Mouse (Mus musculus) layer of hippocampus, adult 11-12 months (tissue): Measurements from ENCODE around the gene Lif.
A peak's percentile ranks its signal among the peaks of the same experiment; 100 is the strongest.

Experiments
- DNase-seq: peaks from one replicate; pipeline ENCODE4 v3.0.0; 2022; ENCODE audit warnings: low spot score

Gene Lif

GRCm38 (mm10) chr11:4231435-4231834, 25.9 kb upstream of the Lif start:
- DNase-seq: no peak

GRCm38 (mm10) chr11:4232644-4233043, 24.7 kb upstream of the Lif start:
- peak; percentile 48 for DNase-seq

- DNase-seq: no peak
Observed at GRCm38 (mm10) chr11:4235052-4235655, 22.2 kb upstream of the Lif start.

GRCm38 (mm10) chr11:4235665-4236545, 21.5 kb upstream of the Lif start, which contains the start of gene Osm:
Osm (plus strand) TSS chr11:4236420.
- no peak for DNase-seq

GRCm38 (mm10) chr11:4236546-4237067, 20.8 kb upstream of the Lif start:
- no peak for DNase-seq

GRCm38 (mm10) chr11:4237389-4237912, 19.9 kb upstream of the Lif start:
- no peak for DNase-seq

GRCm38 (mm10) chr11:4238167-4238566, 19.2 kb upstream of the Lif start:
- DNase-seq: no peak

GRCm38 (mm10) chr11:4239691-4240090, 17.7 kb upstream of the Lif start:
- DNase-seq: no peak

GRCm38 (mm10) chr11:4240151-4240550, 17.2 kb upstream of the Lif start:
- DNase-seq: no peak

- no peak for DNase-seq
Observed at GRCm38 (mm10) chr11:4241180-4241579, 16.2 kb upstream of the Lif start.

- no peak for DNase-seq
Observed at GRCm38 (mm10) chr11:4246126-4246525, 11.2 kb upstream of the Lif start.

GRCm38 (mm10) chr11:4246623-4247022, 10.7 kb upstream of the Lif start:
- no peak for DNase-seq

- no peak for DNase-seq
Observed at GRCm38 (mm10) chr11:4247201-4247959, 10.0 kb upstream of the Lif start.

- no peak for DNase-seq
Observed at GRCm38 (mm10) chr11:4249151-4249550, 8.2 kb upstream of the Lif start.

- no peak for DNase-seq
Observed at GRCm38 (mm10) chr11:4250290-4250689, 7.1 kb upstream of the Lif start.

GRCm38 (mm10) chr11:4251376-4251775, 6.0 kb upstream of the Lif start:
- no peak for DNase-seq

- DNase-seq: no peak
Observed at GRCm38 (mm10) chr11:4252886-4253285, 4.5 kb upstream of the Lif start.

GRCm38 (mm10) chr11:4257756-4258155, 399 bp downstream of the Lif start:
- DNase-seq: no peak

- peak; percentile 87 for DNase-seq
Observed at GRCm38 (mm10) chr11:4258657-4259082, 1.3 kb downstream of the Lif start.

- no peak for DNase-seq
Observed at GRCm38 (mm10) chr11:4260463-4261187, 3.3 kb downstream of the Lif start.

GRCm38 (mm10) chr11:4261188-4261494, 3.8 kb downstream of the Lif start:
- peak; percentile 67 for DNase-seq

- DNase-seq: no peak
Observed at GRCm38 (mm10) chr11:4261969-4262368, 4.6 kb downstream of the Lif start.
